Mouse (Mus musculus) left cerebral cortex, postnatal 25 days (tissue): Measurements from ENCODE around the gene Arhgef40. TPM values are rescaled to one million over a fixed set of nuclear protein-coding genes. Genes with fewer than 3 reads are reported as not detected.

Experiments
- DNase-seq, 2 experiments: peaks; one replicate each; pipeline ENCODE4 v3.0.0; 2022; ENCODE audit warnings: low spot score in 2 of 2, mixed read lengths in 1 of 2
- intact Hi-C: fragments of 180-260 bp; cut with DNase I; formaldehyde crosslinking; loops from one replicate; pipeline ENCODE4 v1.15.1; 2025
- total RNA-seq, 2 experiments: library from RNA; stranded (reverse); gene quantifications; 2 replicates each; pipeline ENCODE4 v1.2.3; 2021

Gene Arhgef40
- total RNA-seq, 2 experiments from 2014 or later = 26.3 to 28.5 TPM

DNA sequence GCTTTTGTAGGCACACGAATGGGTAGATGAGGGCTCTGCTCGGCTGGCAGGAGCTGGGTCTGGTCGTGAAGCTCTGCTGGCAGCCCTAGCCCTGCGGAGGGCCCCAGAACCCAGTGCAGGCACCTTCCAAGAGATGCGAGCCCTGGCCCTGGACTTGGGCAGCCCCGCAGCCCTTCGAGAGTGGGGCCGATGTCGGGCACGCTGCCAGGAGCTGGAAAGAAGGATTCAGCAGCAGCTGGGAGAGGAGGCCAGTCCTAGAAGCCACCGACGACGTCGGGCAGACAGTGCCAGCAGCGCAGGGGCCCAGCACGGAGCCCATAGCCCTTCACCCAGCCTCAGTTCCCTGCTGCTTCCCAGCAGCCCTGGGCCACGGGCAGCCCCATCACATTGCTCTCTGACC lies 12.3 kb downstream of the Arhgef40 start:
- DNase-seq = no peak
- intact Hi-C loops = no loop called here

DNA sequence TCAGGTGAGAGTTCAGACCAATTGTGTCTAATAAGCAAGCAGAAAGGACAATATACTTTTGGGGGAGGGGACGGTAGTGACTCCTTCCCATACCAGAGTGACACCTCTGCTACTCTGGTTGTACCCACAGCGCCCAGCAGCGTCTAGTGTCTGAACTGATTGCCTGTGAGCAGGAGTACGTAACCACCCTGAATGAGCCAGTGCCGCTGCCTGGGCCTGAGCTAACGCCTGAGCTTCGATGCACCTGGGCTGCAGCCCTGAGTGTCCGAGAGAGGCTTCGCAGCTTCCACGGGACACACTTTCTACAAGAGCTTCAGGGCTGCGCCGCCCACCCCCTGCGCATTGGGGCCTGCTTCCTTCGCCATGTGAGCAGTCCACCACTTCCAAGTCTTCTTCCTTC lies 13.0 kb downstream of the Arhgef40 start:
- intact Hi-C loops = no loop called here

DNA sequence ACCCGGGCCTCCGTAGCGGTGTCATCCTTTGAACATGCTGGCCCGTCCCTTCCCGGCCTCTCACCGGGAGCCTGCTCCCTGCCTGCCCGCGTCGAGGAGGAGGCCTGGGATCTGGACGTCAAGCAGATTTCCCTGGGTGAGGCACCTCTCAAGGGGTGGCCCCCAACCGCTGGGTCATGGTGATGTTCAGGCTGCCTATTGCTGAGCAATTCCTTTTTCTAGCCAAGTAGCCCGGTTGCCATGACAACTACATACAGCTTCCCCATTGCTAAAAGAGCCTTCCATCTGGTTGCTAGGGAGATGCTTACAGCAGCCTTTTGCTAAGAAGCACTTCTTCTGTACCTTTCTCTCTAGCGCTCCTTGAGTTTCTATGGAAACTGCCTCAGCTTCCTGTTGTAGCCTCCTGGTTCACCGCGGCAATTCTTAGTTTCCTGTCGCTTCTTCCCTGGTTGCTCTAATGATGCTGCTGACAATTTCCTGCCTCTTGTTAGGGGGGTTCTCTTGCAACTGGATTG lies 19.5 kb downstream of the Arhgef40 start:
- intact Hi-C loops = no loop called here
- peak; percentile 88 to 97 for DNase-seq

More for the DNA sequence above, 13.0 kb downstream of the Arhgef40 start:
- no peak for DNase-seq

DNA sequence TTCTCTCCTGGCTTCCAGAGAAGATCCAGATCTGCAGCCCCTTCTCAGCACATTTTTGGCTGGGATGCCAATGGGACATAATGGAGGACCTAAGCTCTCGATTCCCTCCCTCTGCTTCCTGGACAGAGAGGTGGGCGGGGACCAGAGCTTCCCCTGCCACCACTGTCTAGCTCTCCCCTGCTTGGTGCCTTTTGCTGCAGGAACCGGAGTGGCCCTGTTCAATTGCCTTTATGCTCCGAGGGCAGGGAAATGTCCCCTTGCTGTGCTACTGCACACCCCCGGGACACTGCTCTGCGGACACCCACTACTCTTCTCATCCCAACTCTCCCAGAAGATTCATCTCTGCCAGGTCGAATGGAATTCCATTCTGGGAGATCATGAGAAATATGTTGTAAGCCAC lies 20.6 kb downstream of the Arhgef40 start:
- intact Hi-C loops = loop anchor here (5.0 kb wide), 1 partner anchor 103 kb away; no protein-coding TSS in a partner anchor
- no peak for DNase-seq

DNA sequence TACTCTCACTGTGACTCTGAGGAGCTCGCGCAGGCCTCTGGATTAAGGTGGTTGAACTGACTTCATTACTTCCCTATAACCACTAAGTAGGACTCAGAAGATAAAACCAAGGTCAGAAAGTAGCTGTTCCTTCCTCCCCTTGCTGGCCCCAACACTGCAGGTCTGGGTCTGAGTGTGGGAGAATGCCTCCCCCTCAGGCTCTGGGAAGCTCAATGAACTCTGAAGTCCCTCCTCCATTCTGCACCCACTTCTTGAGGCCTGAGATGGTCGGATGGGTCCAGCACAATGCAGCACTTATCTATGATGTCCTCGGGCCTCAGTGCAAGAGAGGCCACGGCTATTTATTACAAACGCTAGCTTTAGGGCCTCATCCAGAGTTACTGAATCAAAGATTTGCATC lies 21.1 kb downstream of the Arhgef40 start:
- DNase-seq = no peak
- intact Hi-C loops = loop anchor here (5.0 kb wide), 1 partner anchor 103 kb away; no protein-coding TSS in a partner anchor

DNA sequence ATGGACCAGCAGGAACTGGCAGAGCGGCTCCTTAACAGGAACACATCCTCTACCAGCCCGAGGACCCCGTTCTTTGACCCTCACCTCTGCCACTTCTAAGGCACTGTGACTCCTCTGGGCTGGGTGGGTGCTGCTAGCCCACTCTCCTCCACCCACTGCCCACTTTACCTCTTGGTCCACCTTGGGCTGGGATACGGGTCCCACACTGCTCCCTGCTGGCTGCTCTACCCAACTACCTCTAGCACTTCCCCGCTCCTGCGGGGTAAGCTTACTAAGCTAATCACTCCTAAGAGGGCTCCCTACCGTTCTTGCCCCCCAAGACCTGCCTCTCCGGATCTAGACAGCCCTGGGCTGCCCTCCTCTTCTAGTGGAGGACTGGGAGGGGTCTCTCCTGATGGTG lies 21.7 kb downstream of the Arhgef40 start:
- DNase-seq = no peak

DNA sequence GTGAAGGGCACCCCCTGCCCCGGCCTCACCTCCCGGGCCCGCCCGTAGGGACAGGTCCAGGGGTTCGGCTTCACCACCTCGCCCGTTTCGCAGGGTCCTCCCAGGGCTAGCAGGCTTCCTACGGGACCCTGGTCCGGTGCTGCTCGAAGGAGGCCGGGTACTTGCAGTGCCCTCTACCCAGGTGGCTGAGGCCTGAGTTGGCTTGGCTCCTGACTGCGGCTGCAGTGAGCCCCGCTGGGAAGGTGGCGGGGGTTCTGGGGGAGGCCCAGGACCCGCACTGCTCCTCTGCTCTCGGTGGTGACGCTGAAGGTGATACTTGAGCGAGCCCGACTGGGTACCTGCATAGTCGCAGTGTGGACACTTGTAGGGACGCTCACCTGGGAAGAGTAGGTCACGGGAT lies 22.3 kb downstream of the Arhgef40 start:
- intact Hi-C loops = loop anchor here (5.0 kb wide), 1 partner anchor 104 kb away; no protein-coding TSS in a partner anchor

More for the DNA sequence above, 21.7 kb downstream of the Arhgef40 start:
- intact Hi-C loops = loop anchor here (5.0 kb wide), 1 partner anchor 104 kb away; no protein-coding TSS in a partner anchor

DNA sequence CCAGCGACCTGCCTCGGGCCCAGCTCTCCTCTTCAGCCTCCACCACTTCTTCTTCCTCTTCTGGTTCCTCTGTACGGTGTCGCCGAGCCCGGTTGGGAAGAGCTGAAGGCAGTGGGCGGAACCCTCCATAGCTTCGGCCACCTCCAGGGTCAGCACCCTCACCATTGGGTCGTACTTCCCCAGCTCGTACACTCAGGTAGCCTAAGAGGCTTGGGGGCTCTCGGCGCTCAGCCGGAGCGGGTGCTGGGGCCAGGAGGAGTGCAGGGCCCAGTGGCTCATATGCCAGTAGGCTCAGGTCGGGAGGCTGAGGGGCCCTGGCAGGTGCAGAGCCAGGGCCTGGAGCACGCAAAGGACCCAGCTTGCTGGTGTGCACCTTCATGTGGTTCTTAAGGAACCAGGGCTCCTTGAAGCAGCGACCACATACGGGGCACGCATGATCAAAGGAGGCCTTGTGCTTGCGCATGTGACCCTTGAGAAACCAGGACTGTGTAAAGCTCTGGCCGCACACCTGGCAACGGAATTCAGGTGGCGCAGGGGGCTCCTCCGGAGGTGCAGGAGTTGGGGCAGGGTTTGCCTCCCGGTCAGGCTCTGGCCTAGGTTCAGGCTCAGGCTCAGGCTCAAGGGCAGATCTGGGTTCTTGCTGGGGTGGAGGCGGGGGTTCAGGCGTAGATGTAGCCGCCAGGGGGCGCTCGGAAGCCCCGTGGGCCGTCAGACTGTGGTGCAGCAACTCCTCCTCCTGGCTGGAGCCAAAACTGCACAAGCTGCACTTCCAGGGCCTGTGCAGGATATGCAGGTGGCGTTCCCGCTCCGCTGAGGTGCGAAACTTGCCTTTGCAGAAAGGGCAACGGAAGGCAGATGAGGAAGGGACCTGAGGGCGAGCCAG lies 24.0 kb downstream of the Arhgef40 start:
- peak; percentile 92 to 93 for DNase-seq
- intact Hi-C loops = loop anchor here (2.0 to 5.0 kb wide), 2 partner anchors 24 to 106 kb away; partner anchors contain the start of gene Arhgef40

More for the DNA sequence above, 22.3 kb downstream of the Arhgef40 start:
- no peak for DNase-seq

DNA sequence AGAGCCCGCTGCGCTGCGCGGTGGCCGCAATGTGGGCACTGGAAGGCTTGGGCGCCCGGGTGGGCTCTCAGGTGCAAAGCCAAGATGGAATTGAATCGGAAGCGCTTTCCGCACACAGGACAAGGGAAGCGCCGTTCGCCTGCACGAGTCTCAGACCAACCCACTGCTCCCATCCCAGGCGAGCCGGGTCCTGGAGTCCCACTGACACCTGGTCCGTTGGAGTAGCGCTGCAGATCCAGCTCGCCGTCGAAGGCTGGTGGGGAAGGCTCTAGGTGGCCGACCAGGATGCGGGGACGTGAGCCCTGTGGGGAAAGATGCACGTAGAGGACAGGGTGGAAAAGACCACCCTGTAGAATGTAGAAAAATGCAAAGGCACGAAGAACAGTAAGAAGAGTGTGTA lies 24.8 kb downstream of the Arhgef40 start:
- no peak for DNase-seq
- intact Hi-C loops = loop anchor here (2.0 to 5.0 kb wide), 2 partner anchors 25 to 107 kb away; partner anchors contain the start of gene Arhgef40

DNA sequence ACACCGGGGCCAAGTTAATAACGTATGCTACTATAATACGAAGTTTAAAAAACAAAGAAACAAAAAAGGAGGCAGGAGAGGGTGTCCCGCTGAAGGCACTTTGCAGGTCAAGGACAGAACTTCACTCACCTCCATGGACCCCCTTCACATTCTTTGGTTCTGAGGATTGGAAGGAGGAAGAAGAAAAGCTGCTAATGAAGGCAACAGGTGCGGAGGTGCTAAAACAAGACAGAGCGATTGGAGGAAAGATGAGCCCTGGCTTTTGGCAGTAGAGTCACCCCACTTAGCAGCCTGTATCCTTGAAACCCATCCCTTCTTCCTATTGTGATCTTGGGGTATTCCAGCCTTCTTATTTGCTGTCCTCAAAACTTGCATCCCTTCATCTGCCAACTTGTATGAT lies 25.3 kb downstream of the Arhgef40 start:
- intact Hi-C loops = loop anchor here (2.0 to 10.0 kb wide), 3 partner anchors 25 to 925 kb away; partner anchors contain the start of gene Arhgef40
- DNase-seq = no peak

DNA sequence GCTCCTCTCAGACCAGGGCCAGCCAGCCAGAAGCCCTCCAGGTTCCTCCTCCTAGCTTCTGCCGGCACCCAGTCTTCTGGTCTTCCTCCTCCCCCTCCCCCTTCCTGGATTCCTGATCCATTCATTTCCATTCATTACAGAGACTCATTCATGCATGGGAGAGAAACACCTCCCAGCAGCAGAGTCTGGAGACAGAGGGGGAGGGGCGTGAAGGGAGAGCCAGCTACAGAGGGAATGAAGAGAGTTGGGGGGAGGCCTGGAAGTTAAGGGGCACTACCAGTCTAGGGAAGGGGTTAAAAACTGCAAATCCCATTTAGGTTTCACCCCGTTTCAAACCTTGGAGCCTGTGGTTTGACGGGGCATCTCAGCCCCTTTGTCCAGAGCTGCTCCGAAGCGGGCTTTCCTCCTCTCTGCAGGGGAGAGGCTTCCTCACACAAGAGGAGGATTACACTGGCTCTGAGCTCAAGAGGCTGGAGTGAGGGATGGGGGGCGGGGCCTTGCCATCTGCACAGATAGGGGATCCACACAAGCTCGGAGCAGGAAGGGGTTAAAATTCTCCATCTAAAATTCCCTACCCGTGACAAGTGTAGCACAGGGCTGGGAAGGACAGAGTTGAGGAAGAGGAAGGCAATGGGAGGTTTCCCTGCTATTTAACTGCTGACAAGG lies 26.1 kb downstream of the Arhgef40 start:
- intact Hi-C loops = loop anchor here (10.0 kb wide), 1 partner anchor 926 kb away; no protein-coding TSS in a partner anchor
- DNase-seq = peak in 1 of 2 experiments; percentile 72

DNA sequence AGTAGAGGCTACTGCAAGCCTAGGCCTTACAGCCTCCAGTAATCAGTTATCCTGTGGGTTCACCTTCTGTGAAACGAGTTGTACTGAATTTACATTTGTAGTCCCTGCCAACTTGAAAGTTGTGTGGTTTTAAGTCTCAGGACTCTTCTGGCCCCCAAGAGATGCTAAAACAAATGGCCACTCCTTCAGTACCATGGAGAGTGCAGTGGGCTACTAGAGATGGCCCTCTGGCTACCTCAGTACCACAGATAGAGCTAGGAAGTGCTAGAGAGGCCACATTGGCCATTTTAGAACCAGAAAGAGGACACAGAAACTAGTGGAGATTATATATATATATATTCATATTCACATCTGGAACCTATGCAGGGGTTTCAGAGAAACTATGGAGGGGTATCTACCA lies 27.2 kb downstream of the Arhgef40 start:
- DNase-seq = no peak
- intact Hi-C loops = loop anchor here (10.0 kb wide), 1 partner anchor 927 kb away; no protein-coding TSS in a partner anchor

DNA sequence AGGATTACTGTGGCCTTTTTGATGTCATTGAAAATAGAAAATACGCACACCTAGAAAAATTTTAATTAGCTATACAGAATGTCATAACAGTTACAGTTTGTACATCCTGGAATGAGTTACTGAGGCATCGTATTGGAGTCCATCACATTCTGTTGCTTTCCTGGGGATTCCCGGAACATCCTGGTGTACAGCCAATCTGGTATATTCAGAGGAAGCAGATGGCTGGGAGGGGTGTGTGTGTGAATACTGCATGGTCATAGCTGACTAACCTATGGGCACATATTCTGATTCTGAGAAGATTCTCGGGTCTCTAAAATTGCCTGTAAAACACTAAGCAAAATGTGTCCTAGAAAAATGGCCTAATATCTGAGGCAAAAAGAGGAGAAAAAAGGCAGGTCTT lies 27.6 kb downstream of the Arhgef40 start:
- peak; percentile 67 to 93 for DNase-seq
- intact Hi-C loops = loop anchor here (10.0 kb wide), 1 partner anchor 927 kb away; no protein-coding TSS in a partner anchor

DNA sequence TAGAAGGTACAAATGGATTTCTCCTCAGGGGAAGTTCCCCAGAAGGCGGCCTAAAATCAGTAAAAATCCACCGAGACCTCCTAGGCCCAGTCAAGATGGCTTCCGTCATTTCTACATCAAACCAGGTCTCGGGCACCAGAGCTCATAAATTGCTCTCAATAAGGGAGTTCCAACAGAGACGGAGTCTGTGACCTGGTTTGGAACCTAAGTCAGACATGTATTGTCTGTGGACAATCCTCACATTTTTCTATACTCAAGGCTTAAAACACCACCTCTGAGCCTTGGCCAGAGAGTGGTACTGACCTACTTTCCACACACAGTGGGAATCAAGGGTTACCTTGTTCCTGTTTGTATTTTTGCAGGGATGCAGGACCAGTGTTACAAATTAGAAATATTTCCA lies 28.0 kb downstream of the Arhgef40 start:
- intact Hi-C loops = loop anchor here (10.0 kb wide), 1 partner anchor 928 kb away; no protein-coding TSS in a partner anchor
- DNase-seq = no peak

DNA sequence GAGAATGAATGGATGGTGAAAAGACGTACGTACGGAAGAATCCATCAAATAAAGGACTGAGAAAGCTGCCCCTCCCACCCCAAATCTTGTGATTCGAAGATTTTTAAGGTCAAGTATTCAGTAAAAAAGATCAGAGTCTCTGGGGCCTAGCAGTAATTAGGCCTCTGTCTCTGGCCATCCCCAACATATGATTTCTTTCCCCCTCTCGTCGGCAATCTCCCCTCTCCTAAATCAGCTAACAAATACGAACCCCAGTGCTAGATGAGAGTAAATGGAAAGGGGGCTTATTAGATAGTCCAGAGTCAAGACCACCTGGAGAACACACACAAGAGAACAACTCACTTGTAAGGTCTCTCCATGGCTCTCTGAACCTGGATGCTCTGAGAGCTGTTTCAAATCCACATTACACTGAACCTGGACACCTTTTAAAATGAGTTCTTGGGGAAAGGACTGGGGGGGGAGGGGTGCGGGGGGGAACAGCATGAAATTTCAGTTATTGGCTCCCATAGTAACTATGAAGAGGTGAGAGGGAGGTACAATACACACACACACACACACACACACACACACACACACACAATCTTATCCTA lies 28.6 kb downstream of the Arhgef40 start:
- no peak for DNase-seq
- intact Hi-C loops = loop anchor here (10.0 kb wide), 1 partner anchor 928 kb away; no protein-coding TSS in a partner anchor

DNA sequence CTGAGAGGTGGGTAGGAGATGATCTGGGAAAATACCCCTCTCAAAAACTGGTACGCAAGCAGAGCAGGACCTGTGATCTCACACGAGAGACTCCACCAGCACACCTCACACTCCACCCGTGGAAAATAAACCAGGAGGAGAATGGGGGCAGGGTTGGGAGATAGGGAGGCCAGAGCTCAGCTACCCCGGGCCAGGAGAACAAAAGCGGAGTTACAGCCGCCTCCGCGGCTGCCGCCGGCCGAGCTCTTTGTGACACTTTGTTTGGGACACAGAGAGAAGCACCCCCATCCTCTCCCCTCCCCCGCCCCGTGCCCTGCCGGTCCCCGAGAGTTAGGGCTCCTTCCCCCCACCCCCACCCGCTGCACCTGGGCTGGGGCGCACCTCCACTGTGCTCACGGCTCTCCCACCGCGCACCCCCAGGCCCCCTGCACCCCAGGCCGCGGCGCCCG lies 29.3 kb downstream of the Arhgef40 start:
- intact Hi-C loops = loop anchor here (10.0 kb wide), 1 partner anchor 929 kb away; no protein-coding TSS in a partner anchor
- no peak for DNase-seq

DNA sequence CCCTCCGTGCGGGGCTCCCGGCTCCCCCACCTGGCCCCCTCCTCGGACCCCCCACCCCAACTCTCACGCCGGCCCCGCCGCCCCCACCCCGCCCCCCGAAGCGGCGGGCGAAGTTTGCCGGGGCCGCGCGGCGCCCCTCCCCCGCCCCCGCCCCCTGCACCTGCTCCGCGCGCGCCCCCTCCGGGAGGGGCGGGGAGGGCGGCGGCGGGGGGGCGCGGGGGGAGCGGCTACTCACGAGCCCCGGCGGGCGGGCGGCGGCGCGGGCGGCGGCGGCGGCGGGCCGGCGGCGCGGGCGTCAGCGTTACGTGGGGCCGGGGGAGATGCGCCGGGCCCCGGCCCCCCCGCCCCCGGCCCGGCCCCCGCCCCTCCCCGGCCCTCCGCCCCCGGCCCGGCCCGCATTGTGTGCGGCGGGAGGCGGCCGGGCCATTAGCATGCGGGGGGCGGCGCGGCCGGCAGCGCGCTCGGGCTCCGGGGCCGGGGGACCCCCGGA lies 29.8 kb downstream of the Arhgef40 start:
- intact Hi-C loops = loop anchor here (10.0 kb wide), 1 partner anchor 930 kb away; no protein-coding TSS in a partner anchor
- no peak for DNase-seq

DNA sequence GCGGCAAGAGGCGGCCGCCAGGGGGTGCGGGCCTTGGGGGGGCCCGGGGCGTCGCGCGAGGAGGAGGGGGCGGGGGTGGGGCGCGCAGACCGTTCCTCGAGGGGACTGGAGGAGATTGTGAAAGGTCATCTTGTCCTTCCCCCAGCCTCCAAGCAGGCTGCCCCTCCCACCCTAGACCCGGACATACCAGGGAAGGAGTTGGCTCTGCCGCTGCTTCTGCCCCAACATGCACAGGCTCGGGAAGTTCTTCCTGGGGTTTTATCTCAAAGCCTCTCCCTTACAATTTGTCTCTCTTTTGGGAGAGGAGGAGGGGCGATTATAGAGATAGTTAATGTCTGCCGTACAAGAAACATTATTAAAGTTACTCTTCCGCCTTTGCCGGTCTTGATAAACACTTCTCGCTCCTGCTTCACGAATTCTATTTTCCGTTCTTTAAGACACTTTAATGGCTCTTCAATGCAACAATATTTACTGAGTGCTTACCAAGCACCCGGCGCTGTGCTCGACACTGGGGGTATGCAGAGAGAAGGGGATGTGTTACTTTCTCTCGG lies 30.3 kb downstream of the Arhgef40 start:
- no peak for DNase-seq
- intact Hi-C loops = loop anchor here (10.0 kb wide), 1 partner anchor 930 kb away; no protein-coding TSS in a partner anchor
